Mouse (Mus musculus) ES-E14 (cell line): Measurements from ENCODE around the gene Lbh. TPM values are rescaled to one million over a fixed set of nuclear protein-coding genes. Genes with fewer than 3 reads are reported as not detected.

Source experiments
- DNase-seq: peaks from one replicate; pipeline ENCODE4 v3.0.0-alpha.2; 2013; ENCODE audit warnings: low read depth, low spot score
- H3K27ac ChIP-seq: 2 replicates; pipeline ENCODE4 v1.5.1; 2012; ENCODE audit warnings: low read depth, mild to moderate bottlenecking, low read length, moderate library complexity, mixed read lengths; ENCODE audit not compliant: poor library complexity, insufficient read depth, severe bottlenecking
- H3K36me3 ChIP-seq: 2 replicates; pipeline ENCODE4 v1.6.1; 2012; ENCODE audit warnings: mild to moderate bottlenecking, low read length, moderate library complexity, mixed read lengths; ENCODE audit not compliant: control insufficient read depth, poor library complexity, insufficient read depth, severe bottlenecking
- H3K4me1 ChIP-seq, 2 experiments: fragments of 150-350 bp in 1 of 2; sonication (generic) in 1 of 2; 2 replicates each; pipeline ENCODE4 v1.6.1; 2012; ENCODE audit warnings: low read length in 2 of 2, mild to moderate bottlenecking in 1 of 2, mixed read lengths in 1 of 2; ENCODE audit not compliant: control insufficient read depth in 2 of 2, insufficient read depth in 2 of 2, poor library complexity in 1 of 2
- H3K4me3 ChIP-seq, 2 experiments: fragments of 150-350 bp in 1 of 2; sonication (generic) in 1 of 2; 2 replicates each; pipeline ENCODE4 v1.5.1; 2012; ENCODE audit warnings: low read length in 2 of 2, low read depth in 1 of 2, mild to moderate bottlenecking in 1 of 2, mixed read lengths in 1 of 2; ENCODE audit not compliant: insufficient read depth in 1 of 2, poor library complexity in 1 of 2, severe bottlenecking in 1 of 2
- H3K9ac ChIP-seq: 2 replicates; pipeline ENCODE4 v1.6.1; 2012; ENCODE audit warnings: low read depth, mild to moderate bottlenecking, low read length, mixed read lengths; ENCODE audit not compliant: poor library complexity, insufficient read depth, severe bottlenecking
- H3K9me3 ChIP-seq: fragments of 150-350 bp; sonication (generic); 2 replicates; pipeline ENCODE4 v1.6.1; 2012; ENCODE audit warnings: low read depth, mild to moderate bottlenecking, low read length; ENCODE audit not compliant: control insufficient read depth, insufficient read depth
- CHD2 ChIP-seq: IDR thresholded peaks from 2 replicates; pipeline ENCODE4 v1.6.1; 2014; ENCODE audit warnings: mild to moderate bottlenecking, low read depth, low read length, inconsistent platforms
- HCFC1 ChIP-seq: IDR thresholded peaks from 2 replicates; pipeline ENCODE4 v1.6.1; 2012; ENCODE audit warnings: low read length, inconsistent platforms, borderline replicate concordance; ENCODE audit not compliant: insufficient read depth
- MAFK ChIP-seq: IDR thresholded peaks from 2 replicates; pipeline ENCODE4 v1.6.1; 2014; ENCODE audit warnings: mild to moderate bottlenecking, low read depth, low read length, inconsistent platforms; ENCODE audit not compliant: insufficient read depth
- ZC3H11A ChIP-seq: IDR thresholded peaks from 2 replicates; pipeline ENCODE4 v1.6.1; 2012; ENCODE audit warnings: low read depth, mild to moderate bottlenecking, inconsistent platforms, low read length, borderline replicate concordance
- ZNF384 ChIP-seq: IDR thresholded peaks from 2 replicates; pipeline ENCODE4 v1.6.1; 2012; ENCODE audit warnings: low read depth, low read length, inconsistent platforms
- in situ Hi-C, 2 experiments: fragments of 600-800 bp; cut with MboI; formaldehyde crosslinking; loops; one replicate each; pipeline ENCODE4 v1.15.1; 2025; ENCODE audit warnings: low sequenced_read_pairs in 2 of 2, inconsistent platforms in 1 of 2; ENCODE audit not compliant: unreplicated experiment in 2 of 2
- total RNA-seq: library from RNA; depleted of rRNA; stranded (reverse); fragments of 300-350 nt; gene quantifications from 2 replicates; pipeline ENCODE4 v1.2.3, GENCODE M21; 2012

Gene Lbh
- total RNA-seq, 1 experiment = 5.2 TPM

DNA sequence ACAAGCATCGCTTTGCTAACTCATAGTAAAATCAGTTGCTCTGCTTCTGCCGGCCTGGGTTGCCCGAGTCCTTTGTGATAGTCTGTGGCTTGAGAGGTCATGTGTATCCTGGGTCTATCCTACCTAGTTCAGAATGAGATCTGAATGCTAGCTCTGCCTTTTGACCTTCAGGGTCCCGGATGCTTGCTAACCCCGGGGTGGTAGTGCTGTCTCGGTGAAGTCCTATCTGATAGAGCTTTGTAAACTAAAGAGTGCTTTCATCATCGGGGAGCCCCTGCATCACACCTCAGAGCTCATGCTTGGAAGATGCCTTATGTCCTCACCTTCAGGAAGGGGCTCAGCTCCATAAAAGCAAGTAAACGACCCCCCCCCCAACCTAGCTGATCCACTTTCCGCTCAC is 19.1 kb downstream of the Lbh start:
- no peak overlapping the region for H3K9ac ChIP-seq
- H3K4me1 ChIP-seq = peaks cover 0 to 7% of the 10 kb centered on the region in 2 experiments; a peak in 1 of 4 replicates
- in situ Hi-C loops = no loop called here
- no peak for TF ChIP-seq ZC3H11A
- no peak for TF ChIP-seq CHD2
- no peak for TF ChIP-seq HCFC1
- TF ChIP-seq ZNF384 = no peak
- no peak for TF ChIP-seq MAFK
- no peaks in the 10 kb centered on the region for H3K9me3 ChIP-seq
- DNase-seq = no peak
- H3K36me3 ChIP-seq = no peaks in the 10 kb centered on the region
- H3K27ac ChIP-seq = no peak overlapping the region
- no peak overlapping the region for H3K4me3 ChIP-seq

DNA sequence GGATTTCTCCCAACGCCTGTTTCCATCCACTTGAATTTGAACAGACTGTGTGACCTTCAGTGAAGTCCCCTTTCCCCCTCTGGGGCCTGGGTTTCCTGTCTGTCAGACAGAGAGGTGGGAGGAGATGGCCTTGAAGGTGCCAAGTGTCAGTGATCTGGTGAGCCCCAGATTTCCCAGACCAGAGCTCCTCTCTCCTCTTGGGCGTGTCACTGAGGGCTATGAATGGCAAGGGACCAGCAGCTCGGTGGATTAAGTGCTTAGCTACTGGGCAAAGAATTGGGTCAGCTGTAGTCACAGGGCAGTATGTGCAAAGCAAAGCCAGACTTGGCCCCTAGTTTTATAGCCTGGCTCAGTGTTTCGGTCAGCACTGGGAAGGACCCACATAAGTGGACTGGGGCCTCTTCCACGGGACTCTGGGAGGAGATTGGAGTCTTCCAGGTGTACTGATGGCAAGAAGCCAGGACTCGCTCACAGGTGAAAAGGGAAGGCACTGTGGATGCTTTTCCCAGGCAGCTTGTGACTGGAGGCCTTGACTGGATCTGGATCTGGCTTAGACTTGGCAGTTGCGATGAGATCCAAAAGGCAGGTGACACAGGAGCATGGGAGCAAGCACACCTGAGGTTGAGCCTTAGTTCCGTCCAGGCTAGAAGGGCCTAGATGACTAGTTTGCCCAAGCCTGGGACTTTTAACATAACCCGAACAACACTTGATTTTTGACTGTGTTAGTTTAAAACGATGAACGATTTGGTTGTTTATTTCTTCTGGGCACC is 20.1 kb downstream of the Lbh start:
- Histone ChIP-seq H3K36me3 (no peaks in the 10 kb centered on the region), H3K9me3 (no peaks in the 10 kb centered on the region), H3K4me3 (no peak overlapping the region), H3K4me1 (peaks cover 0 to 7% of the 10 kb centered on the region in 2 experiments; a peak in 1 of 4 replicates), H3K9ac (no peak overlapping the region), H3K27ac (no peak overlapping the region)
- in situ Hi-C loops = no loop called here
- DNase-seq = no peak
- TF ChIP-seq CHD2 (no peak), ZC3H11A (no peak), ZNF384 (no peak), HCFC1 (no peak), MAFK (no peak)

DNA sequence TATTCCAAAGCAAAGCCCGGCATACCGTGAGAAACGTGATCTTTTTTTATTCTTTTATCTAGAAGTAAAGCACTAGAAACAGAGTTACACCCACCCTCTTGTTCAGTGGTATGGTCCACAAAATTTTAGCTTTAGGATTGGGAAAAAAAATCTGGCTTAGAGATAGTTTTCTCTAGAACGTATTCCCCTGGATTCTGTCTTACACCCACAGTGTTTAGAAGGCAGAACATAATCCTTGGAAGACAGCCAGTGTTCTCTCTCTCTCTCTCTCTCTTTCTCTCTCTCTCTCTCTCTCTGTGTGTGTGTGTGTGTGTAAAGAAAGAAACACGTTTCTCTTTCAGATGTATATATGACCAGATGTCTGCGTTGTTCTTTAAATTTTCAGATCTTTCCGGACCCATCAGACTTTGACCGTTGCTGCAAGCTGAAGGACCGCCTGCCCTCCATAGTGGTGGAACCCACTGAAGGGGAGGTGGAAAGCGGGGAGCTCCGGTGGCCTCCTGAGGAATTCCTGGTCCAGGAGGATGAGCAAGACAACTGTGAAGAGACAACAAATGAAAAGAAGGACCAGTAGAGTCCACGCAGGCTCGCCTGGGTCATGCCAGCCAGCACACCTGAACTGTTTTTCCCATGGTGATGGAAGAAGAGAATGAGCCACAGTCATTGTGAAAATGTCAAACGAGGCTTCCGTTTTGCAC is 20.9 kb downstream of the Lbh start:
- TF ChIP-seq ZC3H11A (no peak), CHD2 (no peak), MAFK (no peak), HCFC1 (no peak), ZNF384 (no peak)
- in situ Hi-C loops = no loop called here
- Histone ChIP-seq H3K36me3 (no peaks in the 10 kb centered on the region), H3K4me1 (peaks cover 0 to 7% of the 10 kb centered on the region in 2 experiments; a peak in 1 of 4 replicates), H3K9ac (no peak overlapping the region), H3K27ac (no peak overlapping the region), H3K4me3 (no peak overlapping the region), H3K9me3 (no peaks in the 10 kb centered on the region)
- no peak for DNase-seq

DNA sequence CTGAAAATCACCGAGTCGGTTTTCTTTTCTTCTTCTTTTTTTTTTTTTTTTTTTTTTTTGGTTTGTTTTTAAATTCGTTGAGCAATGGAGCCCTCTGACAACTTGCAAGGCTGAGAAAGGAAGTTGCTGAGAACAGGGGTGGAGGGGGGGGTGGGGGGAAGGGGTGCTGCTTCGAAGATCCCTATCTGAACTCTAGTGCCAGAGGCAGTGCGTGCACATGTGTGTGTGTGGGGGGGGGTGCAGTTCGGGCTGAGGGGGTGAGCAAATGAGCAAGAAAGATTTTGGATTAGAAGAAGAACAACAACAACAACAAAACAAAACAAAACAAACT is 21.4 kb downstream of the Lbh start:
- no peak for TF ChIP-seq MAFK
- no peak for TF ChIP-seq HCFC1
- TF ChIP-seq ZC3H11A = no peak
- no peak for TF ChIP-seq ZNF384
- TF ChIP-seq CHD2 = no peak
- in situ Hi-C loops = no loop called here
- Histone ChIP-seq H3K36me3 (no peaks in the 10 kb centered on the region), H3K27ac (no peak overlapping the region), H3K4me1 (peaks cover 0 to 2% of the 10 kb centered on the region in 2 experiments; a peak in 1 of 4 replicates), H3K4me3 (no peak overlapping the region), H3K9ac (no peak overlapping the region), H3K9me3 (no peaks in the 10 kb centered on the region)
- DNase-seq = no peak
